Mouse (Mus musculus): Measurements from ENCODE around the gene Ctf2. TPM values are rescaled to one million over a fixed set of nuclear protein-coding genes. Genes with fewer than 3 reads are reported as not detected.
A peak's percentile ranks its signal among the peaks of the same experiment; 100 is the strongest.
"Not testable (repeated sequence)": the region's sequence is repeated elsewhere in the genome, so short reads cannot be mapped to it uniquely, and the experiment has no call there.

Ctf2 gene
- total RNA-seq (2015; ENCODE audit: low replicate concordance) (not detected in 2 replicates), total RNA-seq (2017; ENCODE audit: low replicate concordance) (not detected in 2 replicates)

- not testable (repeated sequence) for ATAC-seq (replicated peaks; ENCODE audit: low FRiP score, poor library complexity, severe bottlenecking)
These were observed at the start of gene Ctf2 for GRCm38 (mm10) chr7:127732066-127732465. Gene Ctf2, minus strand, starts transcription at chr7:127732166.

GRCm38 (mm10) chr7:127778350-127778749 lies 46.4 kb upstream of the Ctf2 start:
- no peak for ATAC-seq (replicated peaks; ENCODE audit: low FRiP score, poor library complexity, severe bottlenecking)

GRCm38 (mm10) chr7:127777474-127778266 lies 45.7 kb upstream of the Ctf2 start:
- no peak for ATAC-seq (replicated peaks; ENCODE audit: low FRiP score, poor library complexity, severe bottlenecking)

- peak; percentile 90 for ATAC-seq (replicated peaks; ENCODE audit: low FRiP score, poor library complexity, severe bottlenecking)
These were observed 45.0 kb upstream of the Ctf2 start for GRCm38 (mm10) chr7:127776878-127777473.

- ATAC-seq (replicated peaks; ENCODE audit: low FRiP score, poor library complexity, severe bottlenecking) = peak; percentile 80
These were observed 44.5 kb upstream of the Ctf2 start, which contains the start of gene Setd1a for GRCm38 (mm10) chr7:127776426-127776825. Gene Setd1a, plus strand, starts transcription at chr7:127776670.

- not testable (repeated sequence) for ATAC-seq (replicated peaks; ENCODE audit: low FRiP score, poor library complexity, severe bottlenecking)
These were observed 43.9 kb upstream of the Ctf2 start for GRCm38 (mm10) chr7:127775837-127776236.

- peak; percentile 32; the same call in 1 of the 2 replicates for ATAC-seq (replicated peaks; ENCODE audit: low FRiP score, poor library complexity, severe bottlenecking)
These were observed 41.9 kb upstream of the Ctf2 start for GRCm38 (mm10) chr7:127773664-127774384.

- ATAC-seq (replicated peaks; ENCODE audit: low FRiP score, poor library complexity, severe bottlenecking) = no peak
These were observed 40.6 kb upstream of the Ctf2 start for GRCm38 (mm10) chr7:127772557-127772956.

GRCm38 (mm10) chr7:127772080-127772479 lies 40.1 kb upstream of the Ctf2 start:
- no peak for ATAC-seq (replicated peaks; ENCODE audit: low FRiP score, poor library complexity, severe bottlenecking)

- ATAC-seq (replicated peaks; ENCODE audit: low FRiP score, poor library complexity, severe bottlenecking) = no peak
These were observed 39.3 kb upstream of the Ctf2 start for GRCm38 (mm10) chr7:127771262-127771661.

- no peak; the same call in 1 of the 2 replicates for ATAC-seq (replicated peaks; ENCODE audit: low FRiP score, poor library complexity, severe bottlenecking)
These were observed 38.3 kb upstream of the Ctf2 start for GRCm38 (mm10) chr7:127770039-127770905.

- peak; percentile 27; the same call in 1 of the 2 replicates for ATAC-seq (replicated peaks; ENCODE audit: low FRiP score, poor library complexity, severe bottlenecking)
These were observed 37.7 kb upstream of the Ctf2 start, which contains the start of gene Orai3 for GRCm38 (mm10) chr7:127769651-127770038. Gene Orai3, plus strand, starts transcription at chr7:127769815.

GRCm38 (mm10) chr7:127768997-127769593 lies 37.1 kb upstream of the Ctf2 start:
- no peak for ATAC-seq (replicated peaks; ENCODE audit: low FRiP score, poor library complexity, severe bottlenecking)

GRCm38 (mm10) chr7:127768346-127768996 lies 36.5 kb upstream of the Ctf2 start:
- ATAC-seq (replicated peaks; ENCODE audit: low FRiP score, poor library complexity, severe bottlenecking) = no peak

- peak; percentile 35 for ATAC-seq (replicated peaks; ENCODE audit: low FRiP score, poor library complexity, severe bottlenecking)
These were observed 35.8 kb upstream of the Ctf2 start for GRCm38 (mm10) chr7:127767671-127768345.

- ATAC-seq (replicated peaks; ENCODE audit: low FRiP score, poor library complexity, severe bottlenecking) = peak; percentile 88
These were observed 35.1 kb upstream of the Ctf2 start for GRCm38 (mm10) chr7:127766851-127767609.

- ATAC-seq (replicated peaks; ENCODE audit: low FRiP score, poor library complexity, severe bottlenecking) = no peak
These were observed 33.8 kb upstream of the Ctf2 start for GRCm38 (mm10) chr7:127765756-127766155.

Data from erythroid progenitor cell, adult 5-6 weeks (primary cell).